Mouse (Mus musculus) intestine, postnatal 0 days (tissue): ENCODE results near the gene Map3k11. TPM values are rescaled to one million over a fixed set of nuclear protein-coding genes. Genes with fewer than 3 reads are reported as not detected.

Source experiments
- ATAC-seq: fragments of 200-750 bp; cut with Nextera tagmentation; 2 replicates; pipeline ENCODE4 v1.8.0; 2017; ENCODE audit warnings: mild to moderate bottlenecking, moderate TSS enrichment, moderate library complexity
- H3K27ac ChIP-seq: fragments of 300-500 bp; sonication (generic); 2 replicates; pipeline ENCODE4 v1.5.1; 2014; ENCODE audit warnings: mild to moderate bottlenecking, low read depth, low read length, moderate library complexity
- H3K27me3 ChIP-seq: fragments of 300-500 bp; sonication (generic); replicated peaks from 2 replicates; pipeline ENCODE4 v1.6.1; 2014; ENCODE audit warnings: low read length, mixed read lengths; ENCODE audit not compliant: control insufficient read depth, insufficient read depth
- H3K36me3 ChIP-seq: fragments of 300-500 bp; sonication (generic); 2 replicates; pipeline ENCODE4 v1.6.1; 2014; ENCODE audit warnings: mild to moderate bottlenecking, moderate library complexity; ENCODE audit not compliant: control insufficient read depth, insufficient read depth
- H3K4me1 ChIP-seq: fragments of 300-500 bp; sonication (generic); replicated peaks from 2 replicates; pipeline ENCODE4 v1.6.1; 2014; ENCODE audit warnings: antibody characterized with exemption, low read length, mixed read lengths; ENCODE audit not compliant: control insufficient read depth, insufficient read depth
- H3K4me2 ChIP-seq: fragments of 300-500 bp; sonication (generic); replicated peaks from 2 replicates; pipeline ENCODE4 v1.6.1; 2014; ENCODE audit warnings: low read depth, mild to moderate bottlenecking, moderate library complexity
- H3K4me3 ChIP-seq: fragments of 300-500 bp; sonication (generic); 2 replicates; pipeline ENCODE4 v1.5.1; 2014; ENCODE audit warnings: low read depth, low read length
- H3K9ac ChIP-seq: fragments of 300-500 bp; sonication (generic); 2 replicates; pipeline ENCODE4 v1.6.1; 2014; ENCODE audit warnings: mild to moderate bottlenecking, low read depth, low read length
- H3K9me3 ChIP-seq: fragments of 300-500 bp; sonication (generic); 2 replicates; pipeline ENCODE4 v1.6.1; 2016; ENCODE audit warnings: mixed run types; ENCODE audit not compliant: control insufficient read depth
- CTCF ChIP-seq: sonication (generic); IDR thresholded peaks from 2 replicates; pipeline ENCODE4 v1.5.1; 2016; ENCODE audit warnings: low read depth, mild to moderate bottlenecking, control low read depth, antibody characterized with exemption, moderate library complexity
- WGBS: fragments of 180-500 bp; shearing (Covaris S2); extraction: QIAGEN DNeasy Blood & Tissue Kit; methylation state at CpG from one replicate; pipeline ENCODE4 v1.1.7; 2014; 5-methylcytosine and 5-hydroxymethylcytosine counted together
- polyA plus RNA-seq: library from polyadenylated mRNA; unstranded; fragments of >200 nt; fragmentation: Nextera tagmentation; extraction: Ambion mirVana; gene quantifications from 2 replicates; pipeline ENCODE4 v1.2.1, GENCODE M21; 2015

The Map3k11 gene
- polyA plus RNA-seq, 1 experiment from 2014 or later, result 29.4 TPM

DNA sequence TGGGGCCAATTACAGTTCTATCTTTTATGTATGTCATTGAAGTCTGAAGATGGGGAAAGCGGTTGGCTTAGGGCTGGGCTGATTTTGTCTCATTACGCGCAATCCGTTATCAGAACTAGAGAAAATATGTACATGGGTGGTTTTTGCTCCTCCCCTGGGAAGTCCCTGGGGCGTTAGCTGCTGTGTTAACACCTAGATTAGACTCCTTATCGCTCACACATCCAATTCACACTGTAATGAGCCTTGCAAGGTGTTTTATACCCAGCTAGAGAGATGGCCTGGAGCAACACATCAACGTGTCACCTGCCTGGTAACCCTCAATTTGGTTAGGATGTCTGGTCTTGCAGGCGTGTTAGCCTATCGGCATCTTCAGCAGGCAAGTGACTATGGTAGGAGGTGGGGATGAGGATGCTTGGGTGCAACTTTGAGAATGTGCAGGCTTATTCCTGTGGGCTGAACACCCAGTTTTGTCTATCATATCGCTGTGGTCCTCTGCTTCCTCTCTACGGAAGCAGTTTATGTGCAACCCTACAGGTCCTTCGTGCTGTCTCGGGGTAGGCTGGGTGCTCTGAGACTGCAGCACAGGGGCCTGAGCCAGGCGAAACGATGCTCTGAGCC, 38.5 kb downstream of the Map3k11 start:
- H3K9me3 ChIP-seq, result no peaks in the 10 kb centered on the region

DNA sequence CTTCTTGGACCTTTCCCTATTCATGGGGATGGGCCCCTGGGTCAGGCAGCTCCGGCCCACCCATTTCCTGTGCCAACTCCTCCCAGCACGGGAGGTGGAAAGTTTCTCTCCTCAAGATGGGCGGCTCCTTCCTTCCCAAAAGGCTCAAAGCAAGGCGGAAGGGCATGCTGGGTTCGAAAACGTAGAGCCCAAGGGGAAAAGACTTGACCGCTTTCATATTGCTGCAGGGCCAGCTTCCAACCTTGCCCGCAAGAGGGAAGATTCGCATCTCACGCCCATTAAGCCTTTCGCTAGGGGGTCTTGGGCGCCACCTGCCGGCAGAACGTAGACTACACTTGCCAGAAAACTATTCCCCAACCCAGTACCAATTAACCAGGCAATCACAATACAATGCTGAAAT, 39.2 kb downstream of the Map3k11 start:
- H3K4me2 ChIP-seq, result peak overlapping the region; percentile 95
- H3K4me1 ChIP-seq, result peaks cover 17% of the 10 kb centered on the region
- H3K4me3 ChIP-seq, result peak overlapping the region; percentile 84
- no peaks in the 10 kb centered on the region for H3K27me3 ChIP-seq
- TF ChIP-seq CTCF, result peak; percentile 99
- peak overlapping the region; percentile 41 for H3K9ac ChIP-seq
- H3K27ac ChIP-seq, result peak overlapping the region; percentile 51
- no peaks in the 10 kb centered on the region for H3K9me3 ChIP-seq
- 0 out of 2 replicates have a peak, but pooled peaks cover 2% of the 10 kb centered on the region for H3K36me3 ChIP-seq
- 4% methylated on average over 14 of the region's 14 CpGs for WGBS
- ATAC-seq, result no peak

More for the DNA sequence above, 38.5 kb downstream of the Map3k11 start:
- 57% methylated on average over 15 of the region's 15 CpGs for WGBS
- H3K27ac ChIP-seq, result peak overlapping the region; percentile 51
- peaks cover 8% of the 10 kb centered on the region; the same call in 1 of the 2 replicates for H3K36me3 ChIP-seq
- H3K4me1 ChIP-seq, result peaks cover 17% of the 10 kb centered on the region
- H3K4me2 ChIP-seq, result peak overlapping the region; percentile 95
- peak overlapping the region; percentile 84 for H3K4me3 ChIP-seq
- TF ChIP-seq CTCF, result no peak
- H3K27me3 ChIP-seq, result no peaks in the 10 kb centered on the region
- no peak for ATAC-seq
- peak overlapping the region; percentile 41; the same call in 1 of the 2 replicates for H3K9ac ChIP-seq

DNA sequence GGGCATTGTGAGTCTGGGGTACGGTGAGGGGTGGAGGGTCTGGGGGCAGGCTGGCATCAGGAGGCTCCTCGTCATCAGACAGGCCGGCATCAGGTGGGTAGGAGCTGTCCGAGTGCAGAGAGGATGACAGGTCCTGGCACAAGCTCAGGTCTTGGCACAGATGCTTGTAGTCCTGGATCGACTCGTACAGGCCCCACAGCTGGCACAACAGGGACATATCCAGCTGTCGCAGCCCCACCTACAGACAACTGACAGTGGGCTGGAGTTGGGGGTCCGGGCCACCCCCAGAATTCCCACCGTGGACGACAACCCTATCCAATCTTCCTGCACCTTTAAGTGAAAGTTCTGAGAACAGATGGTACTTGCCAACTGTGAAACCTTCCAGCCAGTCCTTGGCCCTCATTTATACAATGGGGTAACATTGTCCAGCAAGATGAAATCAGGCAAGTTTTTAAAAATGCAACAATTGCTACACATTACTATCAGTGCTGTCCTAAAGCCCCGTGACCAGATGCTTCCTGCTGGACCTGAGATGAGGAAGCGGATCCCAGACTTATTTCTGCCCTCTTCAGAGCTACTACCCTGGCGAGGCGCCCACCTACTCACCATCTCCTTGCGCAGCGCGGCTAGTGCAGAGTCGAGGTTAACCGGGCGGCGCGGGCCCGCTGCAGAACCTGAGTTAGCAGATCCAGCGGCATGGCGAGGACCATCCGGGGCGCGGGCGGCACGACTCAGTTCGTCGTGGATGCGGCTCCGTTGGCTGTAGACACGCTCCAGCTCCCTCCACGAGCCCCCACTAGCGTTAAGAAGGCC, 40.3 kb downstream of the Map3k11 start:
- TF ChIP-seq CTCF, result no peak
- Histone ChIP-seq H3K27ac (peak overlapping the region; percentile 69), H3K4me2 (peak overlapping the region; percentile 95), H3K9me3 (no peaks in the 10 kb centered on the region), H3K36me3 (0 out of 2 replicates have a peak, but pooled peaks cover 2% of the 10 kb centered on the region), H3K4me1 (peaks cover 17% of the 10 kb centered on the region), H3K27me3 (no peaks in the 10 kb centered on the region), H3K9ac (peak overlapping the region; percentile 87), H3K4me3 (peak overlapping the region; percentile 84)
- 9% methylated on average over 37 of the region's 37 CpGs for WGBS
- no peak for ATAC-seq

DNA sequence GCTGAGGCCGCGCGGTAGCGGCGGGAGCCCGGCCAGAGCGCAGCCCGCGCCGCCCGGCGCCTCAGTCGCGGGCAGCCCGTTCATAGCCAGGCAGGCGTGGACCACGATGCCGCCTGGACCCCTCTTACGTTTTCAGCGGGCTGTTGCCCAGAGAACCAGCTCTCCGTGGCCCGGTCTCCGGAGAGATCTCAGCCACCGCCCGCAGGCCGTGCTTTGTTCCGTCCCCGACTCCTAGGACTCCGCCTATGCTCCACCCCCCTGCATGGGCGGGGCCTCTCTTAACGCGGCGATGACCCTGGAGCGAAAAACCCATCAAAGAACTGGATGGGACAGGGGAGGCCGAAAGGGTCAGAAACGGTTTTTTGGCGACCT, 40.9 kb downstream of the Map3k11 start, which contains the start of gene Fam89b:
Gene Fam89b, minus strand, starts transcription at position 210 of the 372 bp plus-strand sequence.
- under 1% methylated on average over 37 of the region's 37 CpGs for WGBS
- Histone ChIP-seq H3K4me3 (peak within 1 kb of the TSS; percentile 84), H3K36me3 (0 out of 2 replicates have a peak, but pooled peaks cover 2% of the 10 kb centered on the region), H3K27ac (peak within 1 kb of the TSS; percentile 69), H3K27me3 (no peaks in the 10 kb centered on the region), H3K9ac (peak within 1 kb of the TSS; percentile 87), H3K4me1 (peaks cover 17% of the 10 kb centered on the region), H3K9me3 (no peaks in the 10 kb centered on the region), H3K4me2 (peak within 1 kb of the TSS; percentile 95)
- 0 out of 2 replicates have a peak, but pooled peaks have one; percentile 1 for TF ChIP-seq CTCF
- ATAC-seq, result peak; percentile 47

DNA sequence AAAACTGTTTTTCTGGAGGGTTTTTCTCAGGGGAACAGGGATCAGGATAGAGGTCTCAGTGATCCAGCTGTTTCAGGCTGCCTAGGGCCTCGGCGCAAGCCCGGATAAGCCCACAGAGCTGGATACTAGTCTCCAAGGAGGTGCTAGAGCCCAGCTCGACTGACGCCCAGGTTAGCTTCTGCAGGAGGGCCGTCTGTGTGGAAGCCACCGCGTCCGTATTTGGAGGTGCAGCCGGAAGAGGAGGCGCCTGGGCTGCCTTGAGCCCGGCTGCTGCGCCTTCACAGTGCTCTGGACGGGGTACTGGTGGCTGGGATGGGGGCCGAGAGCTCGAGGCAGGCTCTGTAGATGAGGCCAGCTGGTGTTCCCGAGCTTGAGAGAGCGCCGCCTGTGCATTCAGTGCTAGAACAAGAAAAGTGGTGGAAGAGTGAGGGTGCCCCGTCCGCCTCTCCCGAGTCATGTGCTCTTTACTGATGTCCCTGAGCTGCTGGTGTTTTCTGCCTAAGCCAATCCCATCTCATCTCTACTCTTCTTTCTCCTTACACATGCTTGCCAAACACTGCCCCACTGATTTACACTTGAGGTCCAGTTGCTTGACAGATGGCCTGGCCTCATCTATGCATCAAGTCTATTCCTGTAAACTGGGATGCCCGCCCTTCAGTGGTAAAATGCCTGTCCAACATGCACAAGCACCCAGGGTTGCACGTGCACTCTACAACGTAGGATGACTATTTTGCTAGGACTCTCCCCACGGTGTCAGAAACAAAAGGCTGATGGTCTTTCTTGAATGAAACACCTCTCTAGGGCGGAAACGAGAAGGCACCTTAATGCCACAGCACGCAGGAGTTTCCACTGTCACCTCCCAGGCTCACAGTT, 42.0 kb downstream of the Map3k11 start:
- 73% methylated on average over 29 of the region's 29 CpGs for WGBS
- H3K4me1 ChIP-seq, result peaks cover 17% of the 10 kb centered on the region
- peak overlapping the region; percentile 62 for H3K4me3 ChIP-seq

More for the DNA sequence above, 42.0 kb downstream of the Map3k11 start:
- Histone ChIP-seq H3K9ac (peak overlapping the region; percentile 53), H3K27ac (no peak overlapping the region), H3K9me3 (no peaks in the 10 kb centered on the region), H3K4me2 (peak overlapping the region; percentile 97), H3K36me3 (0 out of 2 replicates have a peak, but pooled peaks cover 2% of the 10 kb centered on the region), H3K27me3 (peaks cover 2% of the 10 kb centered on the region; the same call in 1 of the 2 replicates)
- ATAC-seq, result no peak
- TF ChIP-seq CTCF, result no peak
